Mouse (Mus musculus) adipocyte (in vitro differentiated cells): Measurements from ENCODE around the gene Entpd7.

ENCODE experiments used
- DNase-seq: peaks from one replicate; pipeline ENCODE4 v3.0.0-alpha.2; 2016; ENCODE audit warnings: low spot score

Entpd7 gene

GRCm38 (mm10) chr19:43771499-43771969, 82.1 kb downstream of the Entpd7 start:
- no peak for DNase-seq

DNA sequence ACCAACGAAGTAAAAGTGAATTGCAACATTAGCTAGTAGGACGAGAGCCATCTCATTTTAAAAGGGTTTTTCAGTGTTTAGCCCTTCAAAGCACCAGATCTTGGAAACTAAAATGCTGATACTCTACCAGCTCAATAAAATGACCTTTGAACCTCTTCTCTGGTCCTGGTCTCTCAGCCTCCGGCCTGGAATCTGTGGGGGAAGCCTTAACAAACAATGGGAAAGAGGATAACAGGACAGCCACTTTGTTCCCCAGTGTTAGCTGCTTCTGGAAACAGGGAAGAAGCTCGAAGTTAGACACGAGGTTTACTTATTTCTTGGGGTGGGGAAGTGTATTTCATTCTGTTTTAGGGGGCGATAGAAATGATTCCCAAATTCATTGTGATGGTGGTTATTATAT, 82.8 kb downstream of the Entpd7 start:
- DNase-seq = no peak

- no peak for DNase-seq
These were observed 86.0 kb downstream of the Entpd7 start for GRCm38 (mm10) chr19:43775433-43775832.

DNA sequence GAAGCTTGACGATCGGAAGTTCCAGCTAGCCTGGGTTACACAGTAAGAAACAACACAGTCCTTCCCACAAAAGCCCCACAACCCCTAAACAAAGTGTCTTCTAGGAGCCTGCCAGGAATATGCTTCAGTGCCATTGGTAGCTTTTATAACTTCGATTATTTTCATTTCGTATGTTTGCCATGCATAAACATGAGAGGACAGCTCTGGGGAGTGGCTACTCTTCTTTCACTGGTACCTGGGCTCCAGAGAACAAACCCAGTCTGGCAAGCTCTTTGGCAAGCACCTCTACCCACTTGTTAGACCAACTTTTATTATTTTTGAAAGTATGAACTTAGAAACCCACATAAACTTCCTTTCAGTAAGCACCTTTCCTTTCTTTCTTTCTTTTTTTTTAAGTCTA, 87.1 kb downstream of the Entpd7 start:
- no peak for DNase-seq

DNA sequence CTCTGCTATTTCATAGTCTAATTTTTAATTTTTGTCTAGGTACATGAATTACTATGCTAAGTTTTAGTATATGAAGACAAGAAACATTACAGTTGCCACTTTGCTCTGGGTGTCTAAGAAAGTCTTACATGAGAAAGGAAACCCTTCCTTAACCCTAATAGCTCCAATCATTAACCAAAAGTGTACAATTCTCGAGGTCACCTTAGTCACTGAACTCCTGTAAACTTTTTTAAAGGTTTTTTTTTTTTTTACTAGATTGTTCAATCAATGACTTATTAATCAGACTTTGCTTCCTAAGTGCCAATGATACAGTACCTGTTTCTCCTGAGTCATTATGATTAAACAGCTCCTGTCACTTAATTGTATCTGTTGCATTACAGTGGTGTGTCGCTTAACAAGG, 87.8 kb downstream of the Entpd7 start:
- no peak for DNase-seq

- no peak for DNase-seq
These were observed 90.9 kb downstream of the Entpd7 start for GRCm38 (mm10) chr19:43780391-43780790.

- DNase-seq = no peak
These were observed 92.5 kb downstream of the Entpd7 start, which contains the start of gene Abcc2 for GRCm38 (mm10) chr19:43781980-43782379. Gene Abcc2, plus strand, starts transcription at chr19:43782192.
